Mouse (Mus musculus): Measurements from ENCODE around the gene Usp53. TPM values are rescaled to one million over a fixed set of nuclear protein-coding genes. Genes with fewer than 3 reads are reported as not detected.

Usp53 gene
- total RNA-seq (2014; rRNA removed): 15.5 and 19.2 TPM in 2 replicates
- 9.7 and 11.9 TPM in 2 replicates for polyA plus RNA-seq (2015; fragmentation: Nextera tagmentation; extraction: Ambion mirVana)

- no peaks in the 10 kb centered on the region for H3K36me3 ChIP-seq (ENCODE audit: insufficient read depth)
- DNase-seq (peak; percentile 98), ATAC-seq (peak; percentile 98)
- peak within 1 kb of the TSS; percentile 76 for H3K4me2 ChIP-seq (ENCODE audit: low read depth)
- H3K27ac ChIP-seq (ENCODE audit: low read depth, low read length): peak within 1 kb of the TSS; percentile 95
- peak within 1 kb of the TSS; percentile 96 for H3K4me3 ChIP-seq (ENCODE audit: low read depth, low read length)
- H3K27me3 ChIP-seq (ENCODE audit: insufficient read depth, low read length): no peaks in the 10 kb centered on the region
- no peaks in the 10 kb centered on the region for H3K4me1 ChIP-seq (ENCODE audit: insufficient read depth)
- no peak for TF ChIP-seq CTCF (IDR thresholded peaks at IDR 0.05; ENCODE audit: low read depth)
- peak within 1 kb of the TSS; percentile 95 for H3K9ac ChIP-seq
- 2% methylated on average over 86 of the region's 94 CpGs for WGBS
- no peaks in the 10 kb centered on the region for H3K9me3 ChIP-seq (ENCODE audit: low read length)
These were observed at the start of gene Usp53 for GRCm38 (mm10) chr3:122984249-122985182. Gene Usp53 (minus strand): TSS chr3:122984510.

DNA sequence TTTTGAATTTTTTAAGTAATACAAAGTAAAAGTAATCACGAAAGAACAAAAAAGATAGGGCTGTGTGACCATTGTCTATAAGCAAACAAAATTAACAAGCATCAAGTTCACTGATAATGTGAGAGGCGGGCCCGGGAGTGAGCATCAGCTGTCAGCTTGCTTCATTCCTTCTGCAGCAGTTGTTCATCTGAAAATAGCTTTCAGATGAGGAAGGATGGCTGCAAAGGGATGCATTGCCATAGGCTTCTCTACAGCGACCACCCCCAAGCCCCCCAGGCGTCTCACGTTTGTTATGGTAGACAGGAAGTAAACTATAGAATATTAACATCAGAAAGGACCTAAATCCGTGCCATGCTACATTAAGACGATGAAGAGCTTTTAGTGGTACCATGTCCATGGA, 49.5 kb upstream of the Usp53 start:
- H3K27ac ChIP-seq (ENCODE audit: low read depth, low read length): no peak overlapping the region
- no peaks in the 10 kb centered on the region for H3K9me3 ChIP-seq (ENCODE audit: low read length)
- H3K9ac ChIP-seq: no peak overlapping the region
- no peak overlapping the region for H3K4me3 ChIP-seq (ENCODE audit: low read depth, low read length)
- DNase-seq: no peak
- no peak overlapping the region for H3K4me2 ChIP-seq (ENCODE audit: low read depth)
- ATAC-seq: no peak
- TF ChIP-seq CTCF (IDR thresholded peaks at IDR 0.05; ENCODE audit: low read depth): no peak
- H3K4me1 ChIP-seq (ENCODE audit: insufficient read depth): no peaks in the 10 kb centered on the region
- no peaks in the 10 kb centered on the region for H3K36me3 ChIP-seq (ENCODE audit: insufficient read depth)
- WGBS: 59% methylated on average over 8 of the region's 8 CpGs
- no peaks in the 10 kb centered on the region for H3K27me3 ChIP-seq (ENCODE audit: insufficient read depth, low read length)

GRCm38 (mm10) chr3:123025634-123026033, 41.3 kb upstream of the Usp53 start:
- TF ChIP-seq CTCF (IDR thresholded peaks at IDR 0.05; ENCODE audit: low read depth): no peak
- no peak overlapping the region for H3K4me3 ChIP-seq (ENCODE audit: low read depth, low read length)
- H3K27ac ChIP-seq (ENCODE audit: low read depth, low read length): no peak overlapping the region
- 30% methylated on average over 3 of the region's 3 CpGs for WGBS
- no peak overlapping the region for H3K4me2 ChIP-seq (ENCODE audit: low read depth)
- no peaks in the 10 kb centered on the region for H3K4me1 ChIP-seq (ENCODE audit: insufficient read depth)
- no peak for ATAC-seq
- H3K36me3 ChIP-seq (ENCODE audit: insufficient read depth): no peaks in the 10 kb centered on the region
- H3K27me3 ChIP-seq (ENCODE audit: insufficient read depth, low read length): no peaks in the 10 kb centered on the region
- H3K9ac ChIP-seq: no peak overlapping the region
- DNase-seq: no peak
- H3K9me3 ChIP-seq (ENCODE audit: low read length): no peaks in the 10 kb centered on the region

GRCm38 (mm10) chr3:123024496-123025234, 40.4 kb upstream of the Usp53 start:
- DNase-seq (no peak), ATAC-seq (no peak)
- no peaks in the 10 kb centered on the region for H3K9me3 ChIP-seq (ENCODE audit: low read length)
- TF ChIP-seq CTCF (IDR thresholded peaks at IDR 0.05; ENCODE audit: low read depth): no peak
- no peaks in the 10 kb centered on the region for H3K36me3 ChIP-seq (ENCODE audit: insufficient read depth)
- H3K4me2 ChIP-seq (ENCODE audit: low read depth): no peak overlapping the region
- no peaks in the 10 kb centered on the region for H3K27me3 ChIP-seq (ENCODE audit: insufficient read depth, low read length)
- no peak overlapping the region for H3K4me3 ChIP-seq (ENCODE audit: low read depth, low read length)
- 83% methylated on average over 9 of the region's 9 CpGs for WGBS
- no peaks in the 10 kb centered on the region for H3K4me1 ChIP-seq (ENCODE audit: insufficient read depth)
- no peak overlapping the region for H3K27ac ChIP-seq (ENCODE audit: low read depth, low read length)
- no peak overlapping the region for H3K9ac ChIP-seq

- WGBS: 83% methylated on average over 2 of the region's 2 CpGs
- no peak for ATAC-seq
- H3K9me3 ChIP-seq (ENCODE audit: low read length): no peaks in the 10 kb centered on the region
- TF ChIP-seq CTCF (IDR thresholded peaks at IDR 0.05; ENCODE audit: low read depth): no peak
- no peaks in the 10 kb centered on the region for H3K27me3 ChIP-seq (ENCODE audit: insufficient read depth, low read length)
- DNase-seq: no peak
- H3K36me3 ChIP-seq (ENCODE audit: insufficient read depth): no peaks in the 10 kb centered on the region
- no peak overlapping the region for H3K4me2 ChIP-seq (ENCODE audit: low read depth)
- no peak overlapping the region for H3K9ac ChIP-seq
- no peak overlapping the region for H3K4me3 ChIP-seq (ENCODE audit: low read depth, low read length)
- H3K27ac ChIP-seq (ENCODE audit: low read depth, low read length): no peak overlapping the region
- H3K4me1 ChIP-seq (ENCODE audit: insufficient read depth): no peaks in the 10 kb centered on the region
These were observed 34.5 kb upstream of the Usp53 start for GRCm38 (mm10) chr3:123018792-123019191.

GRCm38 (mm10) chr3:123013476-123013875, 29.2 kb upstream of the Usp53 start:
- 87% methylated on average over 14 of the region's 14 CpGs for WGBS
- Histone ChIP-seq H3K27me3 (ENCODE audit: insufficient read depth, low read length) (no peaks in the 10 kb centered on the region), H3K27ac (ENCODE audit: low read depth, low read length) (no peak overlapping the region), H3K4me2 (ENCODE audit: low read depth) (no peak overlapping the region), H3K36me3 (ENCODE audit: insufficient read depth) (no peaks in the 10 kb centered on the region), H3K4me1 (ENCODE audit: insufficient read depth) (no peaks in the 10 kb centered on the region), H3K9me3 (ENCODE audit: low read length) (no peaks in the 10 kb centered on the region), H3K4me3 (ENCODE audit: low read depth, low read length) (no peak overlapping the region), H3K9ac (no peak overlapping the region)
- no peak for TF ChIP-seq CTCF (IDR thresholded peaks at IDR 0.05; ENCODE audit: low read depth)
- DNase-seq: no peak
- ATAC-seq: no peak

DNA sequence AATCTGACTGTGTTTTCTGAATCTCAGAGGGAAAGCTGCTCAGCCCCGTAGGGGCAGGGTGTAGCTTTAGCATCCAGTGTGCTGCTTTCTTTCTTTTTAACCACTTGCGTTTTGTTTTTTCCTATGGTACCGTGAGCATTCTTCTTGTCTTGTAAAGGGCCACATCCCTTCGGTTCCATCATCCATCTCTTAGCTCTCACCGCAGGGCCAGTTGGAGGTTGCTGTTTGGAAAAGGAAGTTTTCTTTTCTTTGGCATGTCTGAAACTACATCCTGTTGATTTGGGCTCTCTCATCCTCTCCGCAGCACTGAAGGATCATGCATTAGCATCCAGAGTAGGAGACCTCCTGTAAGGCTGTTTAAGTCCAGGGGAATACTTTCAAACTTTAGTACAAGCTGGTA, 25.1 kb upstream of the Usp53 start:
- no peaks in the 10 kb centered on the region for H3K36me3 ChIP-seq (ENCODE audit: insufficient read depth)
- ATAC-seq: no peak
- H3K4me3 ChIP-seq (ENCODE audit: low read depth, low read length): no peak overlapping the region
- DNase-seq: no peak
- WGBS: 46% methylated on average over 6 of the region's 6 CpGs
- TF ChIP-seq CTCF (IDR thresholded peaks at IDR 0.05; ENCODE audit: low read depth): no peak
- H3K9me3 ChIP-seq (ENCODE audit: low read length): no peaks in the 10 kb centered on the region
- no peaks in the 10 kb centered on the region for H3K4me1 ChIP-seq (ENCODE audit: insufficient read depth)
- no peaks in the 10 kb centered on the region for H3K27me3 ChIP-seq (ENCODE audit: insufficient read depth, low read length)
- no peak overlapping the region for H3K4me2 ChIP-seq (ENCODE audit: low read depth)
- H3K27ac ChIP-seq (ENCODE audit: low read depth, low read length): no peak overlapping the region
- no peak overlapping the region for H3K9ac ChIP-seq
